26 mouse cellular contexts compared by ENCODE assay signal in genomic region chr2:71516995-71517394, GRCm38 (mm10). TPM values are rescaled to one million over a fixed set of nuclear protein-coding genes. Genes with fewer than 3 reads are reported as not detected.
DNase-seq lines count a peak whose midpoint lies in the region; ATAC-seq and TF ChIP-seq lines count a peak whose summit lies in the region.
"Had no signal": no experiment of that assay in that cellular context is flagged by ENCODE, and none has a peak within 500 bp of the region (broad histone marks: within the 10 kb centered on the region; RNA-seq: fewer than 3 reads in every experiment).

No protein-coding gene starts in this region.

- H3K36me3 ChIP-seq in embryonic facial prominence, embryonic 11.5 days (replicated peaks; ENCODE audit: control insufficient read depth, insufficient read depth, low read depth, low read length): no peaks in the 10 kb centered on the region
- no peaks in the 10 kb centered on the region for H3K36me3 ChIP-seq in forebrain, embryonic 14.5 days (ENCODE audit: control insufficient read depth, insufficient read depth, low read length)
- no peaks in the 10 kb centered on the region for H3K36me3 ChIP-seq in stomach, postnatal 0 days (ENCODE audit: control insufficient read depth, insufficient read depth, low read length)
- H3K36me3 ChIP-seq: embryonic facial prominence, embryonic 13.5 days; midbrain, embryonic 12.5 days had no signal

- DNase-seq in embryo, embryonic 10.5 days (ENCODE audit: low spot score): peak; percentile 55
- DNase-seq in embryonic facial prominence, embryonic 11.5 days (ENCODE audit: low spot score): peak; percentile 50
- DNase-seq in forebrain, embryonic 14.5 days (ENCODE audit: low spot score): peak; percentile 84
- no peak for DNase-seq in stomach, postnatal 0 days (ENCODE audit: low spot score)
- DNase-seq in thymus, postnatal 4 days: no peak
- no peak for DNase-seq in lung, adult 2 months
- no peak for DNase-seq in left cerebral cortex, postnatal 10 days (ENCODE audit: extremely low spot score in 1 of 2, low spot score in 2 of 2)
- DNase-seq: adrenal gland, adult 8-10 months; cerebellum, adult 8-10 months; cerebellum, postnatal 36 days; kidney, adult 2 months; kidney, postnatal 10 days; lung, postnatal 10 days had no signal

- 26% methylated on average over 4 of the region's 4 CpGs for WGBS in embryonic facial prominence, embryonic 11.5 days
- 5% methylated on average over 4 of the region's 4 CpGs for WGBS in forebrain, embryonic 14.5 days
- 77% methylated on average over 4 of the region's 4 CpGs for WGBS in stomach, postnatal 0 days
- WGBS in lung, adult 2 months: 83% methylated on average over 4 of the region's 4 CpGs

- H3K4me2 ChIP-seq in embryonic facial prominence, embryonic 11.5 days (ENCODE audit: low read depth, low read length): no peak overlapping the region
- no peak overlapping the region for H3K4me2 ChIP-seq in forebrain, embryonic 14.5 days (ENCODE audit: low read length)
- no peak overlapping the region for H3K4me2 ChIP-seq in stomach, postnatal 0 days (replicated peaks; ENCODE audit: low read depth)
- H3K4me2 ChIP-seq: embryonic facial prominence, embryonic 13.5 days; midbrain, embryonic 12.5 days had no signal

- no peak for ATAC-seq in embryonic facial prominence, embryonic 11.5 days (replicated peaks; ENCODE audit: insufficient number of reproducible peaks, low FRiP score, low TSS enrichment, low read depth)
- ATAC-seq in forebrain, embryonic 14.5 days: peak; percentile 73
- no peak for ATAC-seq in stomach, postnatal 0 days (ENCODE audit: low FRiP score, low TSS enrichment)

- no peak overlapping the region for H3K9ac ChIP-seq in embryonic facial prominence, embryonic 11.5 days (replicated peaks; ENCODE audit: low read length)
- H3K9ac ChIP-seq in forebrain, embryonic 14.5 days (ENCODE audit: low read length): no peak overlapping the region
- H3K9ac ChIP-seq in stomach, postnatal 0 days (ENCODE audit: low read length): no peak overlapping the region
- H3K9ac ChIP-seq: embryonic facial prominence, embryonic 13.5 days; midbrain, embryonic 12.5 days had no signal

- H3K27me3 ChIP-seq in embryonic facial prominence, embryonic 11.5 days (ENCODE audit: control insufficient read depth, insufficient read depth, low read length): no peaks in the 10 kb centered on the region
- peaks cover 9% of the 10 kb centered on the region for H3K27me3 ChIP-seq in forebrain, embryonic 14.5 days (replicated peaks; ENCODE audit: control insufficient read depth, insufficient read depth, low read length)
- peaks cover 3% of the 10 kb centered on the region; the same call in 1 of the 2 replicates for H3K27me3 ChIP-seq in stomach, postnatal 0 days (ENCODE audit: control insufficient read depth, insufficient read depth, low read length)

- intact Hi-C loops in left cerebral cortex, postnatal 10 days (cut with DNase I): no loop called here

- no peak for TF ChIP-seq POLR2A in lung, adult 2 months (IDR thresholded peaks at IDR 0.05; ENCODE audit: borderline replicate concordance, extremely low read depth, low read depth, low read length)

- TF ChIP-seq EP300 in stomach, postnatal 0 days (optimal IDR thresholded peaks at IDR 0.05): no peak

- H3K4me3 ChIP-seq in embryonic facial prominence, embryonic 11.5 days (ENCODE audit: low read depth, low read length): no peak overlapping the region
- H3K4me3 ChIP-seq in forebrain, embryonic 14.5 days (ENCODE audit: low read depth, low read length): no peak overlapping the region
- no peak overlapping the region for H3K4me3 ChIP-seq in stomach, postnatal 0 days (ENCODE audit: low read depth, low read length)
- H3K4me3 ChIP-seq in lung, adult 2 months (replicated peaks; ENCODE audit: extremely low read depth, low read depth, low read length): no peak overlapping the region
- H3K4me3 ChIP-seq: embryonic facial prominence, embryonic 13.5 days; heart, embryonic 10.5 days; midbrain, embryonic 12.5 days had no signal

- no peak for TF ChIP-seq CTCF in stomach, postnatal 0 days (IDR thresholded peaks at IDR 0.05; ENCODE audit: low read depth)
- TF ChIP-seq CTCF in lung, adult 2 months (IDR thresholded peaks at IDR 0.05; ENCODE audit: insufficient read depth, low read length): no peak

- H3K4me1 ChIP-seq in embryonic facial prominence, embryonic 11.5 days (ENCODE audit: control insufficient read depth, insufficient read depth, low read length): no peaks in the 10 kb centered on the region
- peaks cover 22% of the 10 kb centered on the region for H3K4me1 ChIP-seq in forebrain, embryonic 14.5 days (ENCODE audit: control insufficient read depth, insufficient read depth, low read length)
- H3K4me1 ChIP-seq in stomach, postnatal 0 days (replicated peaks; ENCODE audit: control insufficient read depth, insufficient read depth): no peaks in the 10 kb centered on the region
- H3K4me1 ChIP-seq in lung, adult 2 months (ENCODE audit: control insufficient read depth, insufficient read depth, low read length): no peaks in the 10 kb centered on the region
- H3K4me1 ChIP-seq: heart, embryonic 10.5 days had no signal

- no peaks in the 10 kb centered on the region for H3K9me3 ChIP-seq in embryonic facial prominence, embryonic 11.5 days (replicated peaks; ENCODE audit: control insufficient read depth, low read length)
- H3K9me3 ChIP-seq in forebrain, embryonic 14.5 days (replicated peaks; ENCODE audit: control insufficient read depth, low read length): no peaks in the 10 kb centered on the region
- no peaks in the 10 kb centered on the region for H3K9me3 ChIP-seq in stomach, postnatal 0 days (ENCODE audit: control insufficient read depth, low read length)
- H3K9me3 ChIP-seq: embryonic facial prominence, embryonic 13.5 days; heart, embryonic 10.5 days; midbrain, embryonic 12.5 days had no signal

- H3K27ac ChIP-seq in embryonic facial prominence, embryonic 11.5 days (replicated peaks; ENCODE audit: low read depth, low read length): 0 out of 2 replicates have a peak overlapping the region, but pooled peaks have one; percentile 10
- H3K27ac ChIP-seq in forebrain, embryonic 14.5 days (ENCODE audit: low read depth, low read length): peak overlapping the region; percentile 53; the same call in 1 of the 2 replicates
- H3K27ac ChIP-seq in stomach, postnatal 0 days (replicated peaks): no peak overlapping the region
- H3K27ac ChIP-seq: embryonic facial prominence, embryonic 13.5 days; heart, embryonic 10.5 days; midbrain, embryonic 12.5 days had no signal

RNA-seq across cellular contexts. Expression of gene Dlx1, which starts 10.9 kb away (rescaled TPM):
- polyA plus RNA-seq in embryonic facial prominence, embryonic 11.5 days (2014; fragmentation: Nextera tagmentation; extraction: Ambion mirVana): 53.9 and 76.2 TPM in 2 replicates
- 155 and 176 TPM in 2 replicates for polyA plus RNA-seq in forebrain, embryonic 14.5 days (2014; fragmentation: Nextera tagmentation; extraction: Ambion mirVana)
- polyA plus RNA-seq in stomach, postnatal 0 days (2015; fragmentation: Nextera tagmentation; extraction: Ambion mirVana): 3.2 and 3.8 TPM in 2 replicates
- polyA plus RNA-seq in lung, adult 2 months (2012; rRNA removed): 0.29 and 0.43 TPM in 2 replicates
- 10 to 100 TPM; 22.7 to 28.3 TPM for total RNA-seq in left cerebral cortex, postnatal 10 days (2021)
- total RNA-seq: granulocyte monocyte progenitor cell, adult 5-6 weeks; hematopoietic stem cell, adult 5-6 weeks; liver, adult 2 months; megakaryocyte progenitor cell, adult 5-6 weeks; monocyte, adult 5-6 weeks had no signal
- polyA plus RNA-seq: heart, postnatal 0 days; liver, adult 2 months had no signal

RNA-seq across cellular contexts. Expression of gene Dlx2, which starts 29.6 kb away (rescaled TPM):
- 18.0 and 20.3 TPM in 2 replicates for polyA plus RNA-seq in embryonic facial prominence, embryonic 11.5 days (2014; fragmentation: Nextera tagmentation; extraction: Ambion mirVana)
- polyA plus RNA-seq in forebrain, embryonic 14.5 days (2014; fragmentation: Nextera tagmentation; extraction: Ambion mirVana): 44.8 and 51.2 TPM in 2 replicates
- polyA plus RNA-seq in stomach, postnatal 0 days (2015; fragmentation: Nextera tagmentation; extraction: Ambion mirVana): 1.3 TPM in 2 replicates
- 0.04 TPM in 1 of 2 replicates, not detected in the other for polyA plus RNA-seq in lung, adult 2 months (2012; rRNA removed)
- total RNA-seq in left cerebral cortex, postnatal 10 days (2021): 1 to 10 TPM; 8.2 to 8.7 TPM
- total RNA-seq: gastrocnemius, adult 8-10 months; granulocyte monocyte progenitor cell, adult 5-6 weeks; hematopoietic stem cell, adult 5-6 weeks; liver, adult 2 months; megakaryocyte progenitor cell, adult 5-6 weeks; MEL; monocyte, adult 5-6 weeks; neutrophil, adult 5-6 weeks had no signal
- polyA plus RNA-seq: heart, postnatal 0 days; kidney, adult 2 months; liver, adult 2 months; urinary bladder, adult 2 months had no signal

Comparison
In these comparisons a context has a peak if more than half of its experiments do, and no peak if none do; other contexts are left out.
1. DNase-seq: peak in embryo, embryonic 10.5 days (single experiment), embryonic facial prominence, embryonic 11.5 days (single experiment) and forebrain, embryonic 14.5 days (single experiment); none in stomach, postnatal 0 days (single experiment), thymus, postnatal 4 days (single experiment), lung, adult 2 months (single experiment) and left cerebral cortex, postnatal 10 days (0 of 2).
2. RNA of gene Dlx1, which starts 10.9 kb away (polyA plus RNA-seq): 155 to 176 TPM in forebrain, embryonic 14.5 days and 53.9 to 76.2 TPM in embryonic facial prominence, embryonic 11.5 days; 3.2 to 3.8 TPM in stomach, postnatal 0 days and 0.29 to 0.43 TPM in lung, adult 2 months; every median in the first group is over 10 times any median in the second.